Comparison of ENCODE assay signal across 7 mouse cellular contexts in genomic region chr19:46455556-46455955, GRCm38 (mm10). TPM values are rescaled to one million over a fixed set of nuclear protein-coding genes. Genes with fewer than 3 reads are reported as not detected.
A peak's percentile ranks its signal among the peaks of the same experiment; 100 is the strongest.
DNase-seq lines count a peak whose midpoint lies in the region; ATAC-seq and TF ChIP-seq lines count a peak whose summit lies in the region.

No protein-coding gene starts in this region.

- WGBS in hindbrain, embryonic 10.5 days: 94% methylated on average over 8 of the region's 8 CpGs
- WGBS in liver, embryonic 14.5 days (ENCODE audit: insufficient replicate concordance): 44% methylated on average over 8 of the region's 8 CpGs

- peak overlapping the region; percentile 59 for H3K4me2 ChIP-seq in liver, embryonic 14.5 days (ENCODE audit: low read depth)

- H3K9me3 ChIP-seq in hindbrain, embryonic 10.5 days: no peaks in the 10 kb centered on the region
- no peaks in the 10 kb centered on the region for H3K9me3 ChIP-seq in liver, embryonic 14.5 days (ENCODE audit: control insufficient read depth, low read length)

- H3K4me1 ChIP-seq in cortical plate, adult 2 months (ENCODE audit: control insufficient read depth, insufficient read depth, low read length): peaks cover 2% of the 10 kb centered on the region; the same call in 1 of the 2 replicates
- H3K4me1 ChIP-seq in hindbrain, embryonic 10.5 days (replicated peaks): peaks cover 56% of the 10 kb centered on the region
- H3K4me1 ChIP-seq in liver, embryonic 14.5 days (replicated peaks; ENCODE audit: control insufficient read depth in 2 of 2, insufficient read depth in 2 of 2, low read length in 1 of 2): peaks cover 30 to 52% of the 10 kb centered on the region in 2 experiments

- TF ChIP-seq EP300 in liver, embryonic 14.5 days (IDR thresholded peaks at IDR 0.05; ENCODE audit: low read depth): no peak

- H3K9ac ChIP-seq in liver, embryonic 14.5 days (replicated peaks): peak overlapping the region; percentile 60

- no peaks in the 10 kb centered on the region for H3K27me3 ChIP-seq in hindbrain, embryonic 10.5 days (ENCODE audit: insufficient read depth, poor library complexity, severe bottlenecking)
- H3K27me3 ChIP-seq in liver, embryonic 14.5 days (ENCODE audit: control insufficient read depth, insufficient read depth, low read length): no peaks in the 10 kb centered on the region

- DNase-seq in layer of hippocampus, adult 2 months (ENCODE audit: low spot score in 2 of 2): no peak
- DNase-seq in layer of hippocampus, postnatal 10 days (ENCODE audit: low spot score in 2 of 2): no peak
- no peak for DNase-seq in hindbrain, embryonic 10.5 days (ENCODE audit: low spot score)
- no peak for DNase-seq in liver, embryonic 14.5 days (ENCODE audit: low read depth in 3 of 3, low spot score in 3 of 3)
- DNase-seq in urinary bladder, postnatal 10 days (ENCODE audit: low spot score): no peak
- DNase-seq in spleen, adult 12 weeks (ENCODE audit: low spot score): no peak

- peak overlapping the region; percentile 69 for H3K27ac ChIP-seq in layer of hippocampus, adult 2 months
- H3K27ac ChIP-seq in cortical plate, adult 2 months (ENCODE audit: insufficient read depth, low read length): peak overlapping the region; percentile 32; the same call in 1 of the 2 replicates
- peak overlapping the region; percentile 83 for H3K27ac ChIP-seq in hindbrain, embryonic 10.5 days
- peak overlapping the region; percentile 84 for H3K27ac ChIP-seq in liver, embryonic 14.5 days

- ATAC-seq in liver, embryonic 14.5 days (ENCODE audit: insufficient read depth): no peak

- TF ChIP-seq POLR2A in cortical plate, adult 2 months (IDR thresholded peaks at IDR 0.05; ENCODE audit: extremely low read depth, insufficient read depth, low read length): no peak

- TF ChIP-seq CTCF in layer of hippocampus, adult 2 months (conservative IDR thresholded peaks at IDR 0.05): no peak
- no peak for TF ChIP-seq CTCF in cortical plate, adult 2 months (IDR thresholded peaks at IDR 0.05; ENCODE audit: extremely low read depth, insufficient read depth, low read length)
- no peak for TF ChIP-seq CTCF in liver, embryonic 14.5 days (IDR thresholded peaks at IDR 0.05; ENCODE audit: low read depth)

- peaks cover 93% of the 10 kb centered on the region for H3K36me3 ChIP-seq in hindbrain, embryonic 10.5 days
- H3K36me3 ChIP-seq in liver, embryonic 14.5 days (replicated peaks; ENCODE audit: control insufficient read depth, insufficient read depth, low read depth): no peaks in the 10 kb centered on the region

- H3K4me3 ChIP-seq in layer of hippocampus, adult 2 months: no peak overlapping the region
- H3K4me3 ChIP-seq in cortical plate, adult 2 months (ENCODE audit: insufficient read depth, low read length): no peak overlapping the region
- H3K4me3 ChIP-seq in hindbrain, embryonic 10.5 days: peak overlapping the region; percentile 4; the same call in 1 of the 2 replicates
- no peak overlapping the region; a peak in 1 of 4 replicates for H3K4me3 ChIP-seq in liver, embryonic 14.5 days (ENCODE audit: insufficient read depth in 1 of 2, low read depth in 2 of 2, low read length in 2 of 2)

RNA-seq across cellular contexts. Expression of gene Trim8, which starts 45.9 kb away (rescaled TPM):
- 100 to 1,000 TPM in 1 of 2 experiments, 10 to 100 TPM in 1; 99.9 to 108 TPM for total RNA-seq in layer of hippocampus, adult 2 months (2021)
- total RNA-seq in layer of hippocampus, postnatal 10 days (2021): 100 to 1,000 TPM; 108 to 111 TPM
- 44.7 and 47.1 TPM in 2 replicates for polyA plus RNA-seq in cortical plate, adult 2 months (2012; rRNA removed)
- 26.5 and 30.0 TPM in 2 replicates for polyA plus RNA-seq in hindbrain, embryonic 10.5 days (2016; fragmentation: Nextera tagmentation; extraction: Ambion mirVana)
- 7.3 and 7.7 TPM in 2 replicates for polyA plus RNA-seq in liver, embryonic 14.5 days (2012; rRNA removed)
- 7.5 and 10.1 TPM in 2 replicates for polyA plus RNA-seq in liver, embryonic 14.5 days (2014; fragmentation: Nextera tagmentation; extraction: Ambion mirVana)

RNA-seq across cellular contexts. Expression of gene Sufu, which starts 58.9 kb away (rescaled TPM):
- 10 to 100 TPM; 20.3 to 23.2 TPM for total RNA-seq in layer of hippocampus, adult 2 months (2021)
- 10 to 100 TPM; 20.8 to 21.9 TPM for total RNA-seq in layer of hippocampus, postnatal 10 days (2021)
- polyA plus RNA-seq in cortical plate, adult 2 months (2012; rRNA removed): 9.5 and 10.0 TPM in 2 replicates
- 49.1 and 52.1 TPM in 2 replicates for polyA plus RNA-seq in hindbrain, embryonic 10.5 days (2016; fragmentation: Nextera tagmentation; extraction: Ambion mirVana)
- 3.2 and 3.6 TPM in 2 replicates for polyA plus RNA-seq in liver, embryonic 14.5 days (2012; rRNA removed)
- polyA plus RNA-seq in liver, embryonic 14.5 days (2014; fragmentation: Nextera tagmentation; extraction: Ambion mirVana): 4.2 and 5.4 TPM in 2 replicates

Comparison
In these comparisons a context has a peak if more than half of its experiments do, and no peak if none do; other contexts are left out.
1. H3K27ac ChIP-seq: peak in every context shown above with its lines; median percentile 84 in liver, embryonic 14.5 days; 83 in hindbrain, embryonic 10.5 days; 69 in layer of hippocampus, adult 2 months; 32 in cortical plate, adult 2 months.